Mouse (Mus musculus) embryonic stem cell, embryonic (primary cell): ENCODE results near the gene Prkn.

Experiments used
- CTCF ChIA-PET, 4 experiments: fragments of 300-600 bp in 2 of 4; fragments of 350-600 bp in 2 of 4; sonication (Branson Sonifier 250); formaldehyde crosslinking; loops; one replicate each; lab custom pipeline; 2022; ENCODE audit warnings: inconsistent platforms in 2 of 4; lab: Charles Lee
- POLR2A ChIA-PET, 4 experiments: fragments of 300-600 bp in 2 of 4; fragments of 350-600 bp in 2 of 4; sonication (Branson Sonifier 250); formaldehyde crosslinking; loops; one replicate each; lab custom pipeline; 2022; ENCODE audit warnings: antibody characterized with exemption in 4 of 4, inconsistent platforms in 1 of 4; lab: Charles Lee

Prkn gene

DNA sequence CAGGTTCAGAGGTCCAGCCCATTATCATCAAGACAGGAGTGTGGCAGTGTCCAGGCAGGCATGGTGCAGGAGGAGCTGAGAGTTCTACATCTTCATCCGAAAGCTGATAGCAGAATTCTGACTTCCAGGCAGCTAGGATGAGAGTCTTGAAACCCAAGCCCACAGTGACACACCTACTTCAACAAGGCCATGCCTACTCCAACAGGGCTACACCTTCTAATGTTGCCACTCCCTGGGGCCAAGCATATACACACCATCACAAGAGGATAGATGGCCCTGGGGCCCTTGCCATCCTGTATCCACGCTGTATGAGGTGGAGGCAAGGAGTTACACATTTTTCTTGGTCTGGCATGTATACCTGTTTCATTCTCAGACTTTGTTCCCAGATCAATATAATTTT is 1197.4 kb downstream of the Prkn start:
- POLR2A ChIA-PET = interaction anchor here in 1 of 4 experiments (1.4 kb wide), 1 partner anchor 183 kb away, joined by 5 read pairs; no protein-coding TSS in a partner anchor

DNA sequence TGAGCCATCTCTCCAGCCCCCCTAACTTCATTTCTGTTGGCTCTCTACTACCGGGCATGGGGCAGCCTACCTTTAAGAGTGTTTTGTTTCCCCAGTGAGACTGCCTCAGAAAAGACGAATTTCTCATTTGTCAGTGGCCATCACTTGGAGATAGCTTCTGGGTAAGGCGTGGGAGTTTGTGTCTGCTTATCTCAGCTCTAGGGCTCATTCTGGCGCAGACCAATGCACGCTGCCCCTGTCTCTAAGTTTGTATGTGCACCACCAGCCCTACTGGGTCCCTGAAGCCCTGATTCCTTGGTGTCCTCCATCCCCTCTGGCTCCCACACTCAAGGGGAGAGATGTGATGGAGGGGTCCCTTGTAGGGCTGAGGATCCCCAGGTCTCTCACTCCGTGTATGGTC is 1198.3 kb downstream of the Prkn start:
- ChIA-PET POLR2A (interaction anchor here in 1 of 4 experiments (1.2 kb wide), 1 partner anchor 118 kb away, joined by 3 read pairs; no protein-coding TSS in a partner anchor), CTCF (interaction anchor here in 3 of 4 experiments (0.6 to 2.1 kb wide), 18 partner anchors 9 to 877 kb away, joined by 3 to 18 read pairs (median 4); no protein-coding TSS in a partner anchor)

More for the DNA sequence above, 1197.4 kb downstream of the Prkn start:
- CTCF ChIA-PET = interaction anchor here in 3 of 4 experiments (0.6 to 2.2 kb wide), 5 partner anchors 66 to 623 kb away, joined by 3 to 14 read pairs (median 5); no protein-coding TSS in a partner anchor

DNA sequence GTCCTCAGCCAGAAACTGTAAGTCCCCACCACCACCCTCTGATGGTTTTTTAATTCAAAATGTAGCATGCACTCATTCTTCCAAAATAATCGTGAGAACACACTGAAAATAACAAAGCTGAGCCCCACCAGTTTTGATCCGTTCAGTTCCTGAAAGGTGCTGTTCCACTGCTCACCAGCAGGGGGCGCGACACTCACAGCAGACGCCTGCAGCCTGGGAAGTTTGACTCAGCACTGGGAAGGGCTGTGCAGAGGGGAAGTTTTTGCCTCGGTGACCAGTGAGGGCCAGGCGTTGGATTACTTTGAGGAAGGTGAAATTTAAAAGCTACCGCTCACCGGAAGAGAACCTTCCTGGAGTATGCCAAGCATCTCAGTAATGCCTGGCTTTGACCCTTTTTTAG is 1199.0 kb downstream of the Prkn start:
- ChIA-PET POLR2A (interaction anchor here in 3 of 4 experiments (0.6 to 1.6 kb wide), 11 partner anchors 9 to 331 kb away, joined by 3 to 8 read pairs (median 3); partner anchors contain the start of genes Agpat4 (in 1 of the 3) and Map3k4 (in 1 of the 3)), CTCF (interaction anchor here in 3 of 4 experiments (0.6 to 2.3 kb wide), 31 partner anchors 9 to 1625 kb away, joined by 3 to 18 read pairs (median 4); no protein-coding TSS in a partner anchor)

DNA sequence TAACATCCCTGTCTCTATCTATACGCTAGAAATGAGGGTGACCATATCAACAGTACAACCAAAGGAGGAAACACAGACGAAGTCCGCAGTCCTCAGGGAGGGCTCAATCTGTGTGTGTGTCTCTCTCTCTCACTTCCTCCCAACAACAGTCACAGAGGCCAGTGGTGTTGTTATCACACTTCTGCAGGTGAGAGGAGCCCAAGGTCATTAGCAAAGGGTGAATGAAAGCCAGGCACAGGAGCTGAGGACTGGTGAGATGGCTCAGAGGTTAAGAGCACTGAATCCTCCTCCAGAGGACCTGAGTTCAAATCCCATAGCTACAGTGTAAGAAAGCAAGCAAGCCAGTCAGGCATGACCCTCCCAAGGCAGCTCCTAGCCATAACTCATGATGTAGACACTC is 1199.7 kb downstream of the Prkn start:
- CTCF ChIA-PET = interaction anchor here in 3 of 4 experiments (0.5 to 2.3 kb wide), 25 partner anchors 8 to 423 kb away, joined by 3 to 18 read pairs (median 4); no protein-coding TSS in a partner anchor
- POLR2A ChIA-PET = interaction anchor here in 2 of 4 experiments (0.5 to 1.6 kb wide), 14 partner anchors 9 to 330 kb away, joined by 3 to 8 read pairs (median 3); partner anchors contain the start of genes Agpat4 (in 1 of the 2) and Map3k4 (in 1 of the 2)

DNA sequence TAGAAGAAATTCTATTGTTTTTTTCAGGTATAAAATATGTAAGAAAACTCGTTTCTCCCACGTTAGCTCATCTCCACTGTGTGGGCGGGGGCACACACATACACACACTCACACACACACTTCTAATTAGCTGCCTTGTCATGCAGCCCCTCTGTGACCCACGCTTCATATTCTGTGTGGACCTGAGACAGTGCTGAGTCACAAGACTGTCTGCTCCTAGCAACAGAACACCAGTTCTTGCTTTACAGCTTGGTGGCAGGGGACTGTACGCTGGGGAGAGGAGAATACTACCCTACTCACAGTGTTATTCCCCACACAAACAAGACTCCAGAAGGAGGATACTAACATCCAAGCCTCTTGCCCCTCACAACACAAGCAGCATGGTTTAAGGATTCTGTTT is 1200.4 kb downstream of the Prkn start:
- CTCF ChIA-PET = interaction anchor here in 2 of 4 experiments (0.5 to 2.3 kb wide), 7 partner anchors 9 to 423 kb away, joined by 3 to 14 read pairs (median 4); no protein-coding TSS in a partner anchor
- POLR2A ChIA-PET = interaction anchor here in 2 of 4 experiments (0.5 to 1.6 kb wide), 6 partner anchors 8 to 329 kb away, joined by 3 to 8 read pairs (median 4); no protein-coding TSS in a partner anchor

DNA sequence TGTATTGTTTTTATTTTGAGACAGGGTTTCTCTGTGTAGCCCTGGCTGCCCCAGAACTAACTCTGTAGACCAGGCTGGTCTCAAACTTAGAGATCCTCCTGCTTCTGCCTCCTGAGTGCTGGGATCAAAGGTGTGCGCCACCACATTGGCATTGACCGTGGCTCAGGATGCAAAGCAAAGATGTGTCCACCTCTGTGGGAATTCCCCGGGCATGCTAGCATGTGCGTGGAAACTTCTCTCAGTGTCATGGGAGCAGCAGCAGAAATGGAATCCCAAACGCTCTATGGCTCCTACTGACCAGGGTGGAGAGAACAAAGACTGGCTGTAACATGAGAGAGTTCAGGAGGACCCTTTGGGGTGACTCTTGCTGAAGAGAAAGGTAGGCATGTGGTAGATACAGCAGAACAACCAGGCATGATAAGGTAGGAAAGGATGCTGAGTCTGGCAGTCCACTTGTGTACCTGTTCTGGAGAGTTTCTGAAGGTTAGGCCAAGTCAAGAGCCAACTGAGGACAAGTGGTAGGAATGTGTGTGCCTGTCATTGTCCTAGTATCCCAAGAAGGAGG is 1201.0 kb downstream of the Prkn start:
- POLR2A ChIA-PET = interaction anchor here in 1 of 4 experiments (1.0 kb wide), 1 partner anchor 11 kb away, joined by 4 read pairs; no protein-coding TSS in a partner anchor
- CTCF ChIA-PET = interaction anchor here in 1 of 4 experiments (2.3 kb wide), 1 partner anchor 326 kb away, joined by 14 read pairs; no protein-coding TSS in a partner anchor

DNA sequence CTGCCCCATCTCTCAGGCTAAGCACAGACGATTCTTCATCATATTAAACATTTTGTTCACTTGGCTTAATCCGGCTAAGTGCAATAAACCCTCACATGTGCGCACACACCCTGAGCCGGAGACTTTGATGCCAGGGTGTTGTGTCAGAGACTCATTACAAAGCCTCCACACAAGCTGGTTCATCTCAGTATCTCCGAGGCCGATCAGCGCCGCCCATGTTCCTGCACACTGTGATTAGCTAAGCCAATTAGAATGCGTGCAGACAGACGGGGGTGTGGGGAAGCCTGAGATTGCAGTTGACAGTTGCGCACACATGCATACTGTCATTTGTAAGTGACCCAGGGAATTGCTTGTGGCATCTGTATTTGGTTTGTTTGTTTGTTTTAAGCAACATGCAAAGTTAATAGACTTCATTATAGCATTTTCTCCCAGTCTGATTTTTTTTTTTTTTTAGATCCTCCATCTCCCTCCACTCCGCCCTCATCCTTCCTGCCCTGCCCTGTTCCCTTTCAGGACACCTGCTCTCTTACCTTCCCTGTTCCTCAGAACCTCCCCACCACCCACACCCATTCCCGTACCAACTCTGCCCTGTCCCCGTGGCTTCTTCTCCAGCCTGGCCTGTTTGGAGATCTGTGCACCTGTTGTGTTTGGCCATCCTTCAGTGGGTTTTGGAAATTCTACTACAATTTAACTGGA is 1202.5 kb downstream of the Prkn start:
- ChIA-PET CTCF (no interaction called here), POLR2A (interaction anchor here in 2 of 4 experiments (0.7 kb wide), 2 partner anchors 76 to 169 kb away, joined by 3 to 4 read pairs; partner anchors contain the start of gene Agpat4 (in 1 of the 2))

DNA sequence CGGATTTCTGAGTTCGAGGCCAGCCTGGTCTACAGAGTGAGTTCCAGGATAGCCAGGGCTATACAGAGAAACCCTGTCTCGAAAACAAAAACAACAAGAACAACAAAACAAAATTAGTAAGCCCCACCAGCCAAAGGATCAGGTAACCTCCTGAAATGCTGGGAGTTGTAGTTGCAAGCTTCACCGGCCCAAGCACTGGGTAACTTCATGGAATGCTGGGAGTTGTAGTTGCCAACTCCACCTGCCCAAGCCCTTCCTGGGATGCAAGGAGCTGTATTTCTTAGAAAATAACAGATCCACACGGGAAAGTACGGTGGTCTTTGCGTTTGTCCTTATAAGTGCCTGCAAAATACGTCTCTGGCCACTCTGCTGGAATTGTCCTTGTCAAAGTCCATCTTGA is 1204.0 kb downstream of the Prkn start:
- ChIA-PET POLR2A (interaction anchor here in 2 of 4 experiments (0.5 to 5.8 kb wide), 16 partner anchors 11 to 1545 kb away, joined by 3 to 25 read pairs (median 3); partner anchors contain the start of genes Agpat4 (in 1 of the 2) and Map3k4 (in 1 of the 2)), CTCF (interaction anchor here in 3 of 4 experiments (0.6 to 1.4 kb wide), 6 partner anchors 8 to 324 kb away, joined by 3 to 5 read pairs (median 3); partner anchors contain the start of gene Map3k4 (in 1 of the 3))

DNA sequence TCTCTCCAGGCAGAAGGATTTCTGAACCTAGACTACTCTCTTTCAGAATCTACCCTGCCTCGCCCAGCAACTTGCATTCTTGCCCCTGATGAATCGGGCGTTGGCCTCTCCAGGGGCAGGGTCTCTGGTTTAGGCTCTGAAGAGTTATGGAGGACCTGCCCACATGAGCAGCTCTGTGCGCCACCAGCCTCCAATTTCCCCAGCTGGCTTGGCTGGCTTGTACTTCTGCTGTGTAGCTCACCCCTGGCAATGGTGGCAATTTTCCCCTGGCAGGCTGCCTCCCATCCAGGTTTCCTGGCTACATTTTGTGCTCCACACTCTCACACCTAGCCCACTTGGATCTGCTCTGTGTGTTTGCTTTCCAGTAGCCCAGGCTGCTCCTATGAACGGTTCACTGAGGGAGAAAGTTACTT is 1205.7 kb downstream of the Prkn start:
- ChIA-PET POLR2A (interaction anchor here in 2 of 4 experiments (1.0 to 5.8 kb wide), 10 partner anchors 10 to 220 kb away, joined by 3 to 25 read pairs (median 4); partner anchors contain the start of gene Agpat4 (in 1 of the 2)), CTCF (interaction anchor here in 1 of 4 experiments (0.5 to 1.0 kb wide), 2 partner anchors 14 to 325 kb away, joined by 3 read pairs; no protein-coding TSS in a partner anchor)

DNA sequence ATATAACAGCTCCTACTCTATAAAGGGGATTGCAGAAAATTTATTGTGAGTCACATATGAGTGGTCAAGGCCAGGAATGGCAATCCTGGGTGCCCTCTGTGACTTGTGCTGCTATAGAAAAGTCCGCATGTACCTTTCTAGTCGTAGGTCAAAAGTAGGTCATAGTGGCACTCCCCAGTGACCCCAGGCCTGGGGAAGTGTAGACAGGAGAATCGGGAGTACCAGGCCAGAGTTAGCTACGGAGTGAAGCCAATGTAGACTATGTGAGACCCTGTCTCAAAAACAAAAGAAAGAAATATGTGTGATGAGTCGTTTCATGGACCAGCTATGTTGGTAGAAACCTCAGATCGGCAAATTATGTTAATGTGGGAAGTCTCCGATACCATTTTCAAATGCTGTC is 1206.8 kb downstream of the Prkn start:
- CTCF ChIA-PET = interaction anchor here in 2 of 4 experiments (0.5 to 1.5 kb wide), 2 partner anchors 8 to 1378 kb away, joined by 3 to 5 read pairs; no protein-coding TSS in a partner anchor

DNA sequence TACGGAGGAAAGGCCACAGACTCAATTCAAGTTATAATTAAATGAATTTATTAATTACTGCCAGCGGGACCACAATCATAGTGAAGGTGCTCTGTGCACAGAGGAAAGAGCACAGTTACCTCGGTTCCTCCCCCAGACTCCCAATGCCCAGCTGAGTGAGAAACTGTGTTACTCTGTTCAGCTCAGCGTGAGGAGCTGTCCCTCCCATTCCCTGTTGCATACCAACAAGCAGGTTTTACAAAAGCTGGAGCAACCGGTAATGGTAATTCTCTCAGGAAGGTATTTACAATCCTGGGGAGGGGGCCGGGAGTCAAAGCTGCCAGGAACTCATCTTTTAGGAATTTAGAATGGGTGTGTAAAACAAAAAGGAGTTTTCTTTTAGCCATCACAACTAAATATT is 1207.3 kb downstream of the Prkn start:
- CTCF ChIA-PET = interaction anchor here in 2 of 4 experiments (0.5 to 1.5 kb wide), 3 partner anchors 8 to 1378 kb away, joined by 3 to 5 read pairs (median 3); no protein-coding TSS in a partner anchor
- POLR2A ChIA-PET = interaction anchor here in 2 of 4 experiments (0.6 to 5.8 kb wide), 7 partner anchors 8 to 1652 kb away, joined by 3 to 25 read pairs (median 4); partner anchors contain the start of genes Agpat4 (in 1 of the 2) and Map3k4 (in 1 of the 2)

More for the DNA sequence above, 1206.8 kb downstream of the Prkn start:
- POLR2A ChIA-PET = interaction anchor here in 2 of 4 experiments (0.6 to 5.8 kb wide), 6 partner anchors 13 to 1653 kb away, joined by 3 to 25 read pairs (median 6); partner anchors contain the start of gene Agpat4 (in 1 of the 2)

DNA sequence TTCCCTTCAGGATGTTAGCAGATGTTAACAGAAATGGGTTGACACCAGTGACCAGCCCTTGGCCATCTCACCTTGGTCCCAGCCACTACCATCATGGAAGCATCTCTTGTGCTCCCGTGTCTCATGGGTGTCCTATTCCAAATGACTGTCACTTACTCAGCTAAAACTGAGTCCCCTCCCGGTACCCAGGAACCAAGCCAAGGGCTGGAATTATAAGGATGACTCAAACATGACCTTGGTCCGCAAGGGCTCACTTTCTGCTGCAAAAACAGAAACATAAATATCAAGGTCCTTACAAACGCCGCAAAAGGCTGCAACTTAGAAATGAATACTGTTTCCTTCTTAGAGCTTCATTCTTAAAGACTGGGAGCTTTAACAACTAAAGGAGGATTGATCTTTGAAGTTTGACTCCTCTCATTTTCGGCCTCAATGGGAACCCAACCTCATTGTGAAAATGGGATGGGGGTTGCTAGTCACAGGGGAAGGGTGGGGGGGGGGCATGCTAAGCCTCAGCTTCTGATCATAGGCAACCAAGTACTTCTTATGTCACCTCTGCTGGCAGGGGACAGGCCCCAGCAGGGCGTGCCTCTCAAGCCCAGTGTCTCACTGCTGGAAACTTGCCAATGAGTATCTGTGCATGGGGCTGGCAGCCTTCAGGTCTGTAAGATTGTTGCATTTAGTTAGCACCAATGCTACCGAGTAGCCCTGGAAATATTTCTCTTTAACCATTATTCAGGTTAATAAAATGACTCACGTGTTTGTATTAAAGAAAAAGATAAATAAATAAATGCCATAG is 1208.7 kb downstream of the Prkn start:
- POLR2A ChIA-PET = interaction anchor here in 2 of 4 experiments (0.7 to 5.8 kb wide), 8 partner anchors 9 to 269 kb away, joined by 3 to 25 read pairs (median 6); partner anchors contain the start of genes Agpat4 (in 1 of the 2) and Map3k4 (in 1 of the 2)

DNA sequence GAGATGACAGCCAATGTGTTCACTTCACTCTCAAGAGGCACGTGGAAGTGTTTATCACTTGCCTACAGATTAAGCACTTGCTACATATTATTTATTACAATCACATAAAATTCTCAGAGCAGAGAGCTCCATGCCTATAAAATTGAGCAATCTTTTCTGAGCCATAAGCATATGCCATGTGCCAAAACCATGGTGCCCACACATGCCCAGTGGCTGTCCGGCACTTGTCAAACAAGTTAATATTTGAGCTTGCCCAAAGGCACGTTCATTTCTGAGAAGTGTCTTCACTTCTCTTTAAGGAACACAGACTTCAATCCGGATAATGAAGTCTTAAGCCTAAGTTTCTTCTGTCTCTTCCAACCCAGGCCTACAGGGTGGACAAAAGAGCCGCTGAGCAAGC is 1210.1 kb downstream of the Prkn start:
- POLR2A ChIA-PET = no interaction called here
- CTCF ChIA-PET = no interaction called here

More for the DNA sequence above, 1208.7 kb downstream of the Prkn start:
- CTCF ChIA-PET = interaction anchor here in 2 of 4 experiments (0.6 to 1.5 kb wide), 2 partner anchors 10 to 75 kb away, joined by 4 to 5 read pairs; no protein-coding TSS in a partner anchor

DNA sequence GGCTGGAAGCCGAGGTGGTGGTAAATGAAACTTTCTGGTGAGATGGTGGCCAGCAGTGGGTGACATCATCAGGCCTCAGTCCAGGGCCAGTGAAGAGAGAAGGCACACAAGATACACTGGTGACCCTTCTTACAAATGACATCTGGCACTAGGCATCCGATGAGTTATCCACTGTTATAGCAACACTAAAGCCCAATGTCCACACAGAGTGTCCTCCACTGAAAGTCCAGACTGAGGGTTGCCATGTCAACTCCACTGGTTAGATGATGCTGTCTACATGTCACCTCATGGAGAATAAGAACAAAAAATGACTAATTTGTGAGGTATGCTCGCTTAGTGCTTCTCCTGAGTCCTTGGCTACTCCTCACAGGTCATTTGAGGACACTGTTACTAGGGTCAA is 1210.8 kb downstream of the Prkn start:
- CTCF ChIA-PET = interaction anchor here in 1 of 4 experiments (0.6 kb wide), 1 partner anchor 484 kb away, joined by 7 read pairs; no protein-coding TSS in a partner anchor
- POLR2A ChIA-PET = interaction anchor here in 1 of 4 experiments (0.6 kb wide), 1 partner anchor 172 kb away, joined by 5 read pairs; no protein-coding TSS in a partner anchor

DNA sequence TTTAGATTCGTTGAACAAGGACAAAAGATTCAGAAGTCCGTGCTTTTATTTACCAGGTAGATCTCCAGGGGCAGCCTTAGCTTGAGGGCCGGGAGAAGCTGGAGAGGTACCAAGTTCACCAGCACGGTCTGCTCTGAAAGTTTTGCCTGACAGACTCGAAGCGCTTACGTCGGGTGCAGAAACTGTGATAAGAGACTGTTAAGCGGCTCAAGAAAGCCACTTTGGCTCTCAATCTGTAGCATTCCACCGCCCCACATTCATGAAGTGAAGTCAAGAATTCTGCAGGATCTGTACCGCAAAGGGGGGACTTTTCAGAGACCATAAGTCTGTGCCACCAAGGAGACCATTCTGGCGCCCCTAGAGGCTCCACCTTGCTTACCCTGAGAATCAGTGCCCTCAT is 1212.5 kb downstream of the Prkn start:
- ChIA-PET POLR2A (interaction anchor here in 1 of 4 experiments (1.2 kb wide), 1 partner anchor 54 kb away, joined by 4 read pairs; no protein-coding TSS in a partner anchor), CTCF (no interaction called here)

DNA sequence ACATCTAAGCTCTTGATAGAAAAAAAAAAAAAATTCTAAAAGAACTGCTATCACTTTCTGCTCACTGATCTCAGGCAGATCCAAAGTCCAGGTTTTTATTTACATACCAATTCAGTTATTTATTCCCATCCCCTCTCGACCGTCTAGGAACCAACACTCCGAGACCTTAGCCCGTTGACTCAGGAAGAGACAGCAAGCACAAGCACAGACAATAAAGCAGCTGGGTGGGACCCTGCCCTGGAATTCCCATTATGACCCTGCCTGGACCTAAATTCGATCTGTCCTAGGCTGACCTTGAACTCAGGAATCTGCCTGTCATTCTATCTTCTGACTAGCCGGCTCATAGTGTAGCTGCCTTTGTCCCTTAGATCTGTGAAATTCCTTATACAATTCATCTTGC is 1218.9 kb downstream of the Prkn start:
- POLR2A ChIA-PET = interaction anchor here in 3 of 4 experiments (0.7 to 4.3 kb wide), 7 partner anchors 12 to 436 kb away, joined by 3 to 25 read pairs (median 4); partner anchors contain the start of gene Agpat4 (in 1 of the 3)
- CTCF ChIA-PET = interaction anchor here in 2 of 4 experiments (0.6 to 0.9 kb wide), 2 partner anchors 28 to 735 kb away, joined by 5 read pairs; no protein-coding TSS in a partner anchor
